Mouse (Mus musculus) c-Kit-negative CD71-positive TER-119-positive erythroid progenitor cells, embryonic 14.5 days (primary cell): ENCODE measurements around the gene Cyp3a41a.
"Not testable (repeated sequence)": the region's sequence is repeated elsewhere in the genome, so short reads cannot be mapped to it uniquely, and the experiment has no call there.

ENCODE experiments used
- DNase-seq: peaks from one replicate; pipeline ENCODE4 v3.0.0-alpha.2; 2013; ENCODE audit warnings: low read depth, low spot score

Cyp3a41a gene

GRCm38 (mm10) chr5:145720036-145720435 is at the start of gene Cyp3a41a:
Cyp3a41a (minus strand) TSS chr5:145720136.
- DNase-seq = not testable (repeated sequence)

- not testable (repeated sequence) for DNase-seq
These were observed 17.6 kb upstream of the Cyp3a41a start for GRCm38 (mm10) chr5:145737512-145737911.

GRCm38 (mm10) chr5:145714296-145714695 is 5.6 kb downstream of the Cyp3a41a start:
- not testable (repeated sequence) for DNase-seq

- DNase-seq = not testable (repeated sequence)
These were observed 12.6 kb downstream of the Cyp3a41a start for GRCm38 (mm10) chr5:145707372-145707771.

GRCm38 (mm10) chr5:145662007-145662406 is 57.9 kb downstream of the Cyp3a41a start:
- no peak for DNase-seq

- DNase-seq = no peak
These were observed 72.2 kb downstream of the Cyp3a41a start for GRCm38 (mm10) chr5:145647779-145648178.
